Mouse (Mus musculus): Measurements from ENCODE around the gene Blm. TPM values are rescaled to one million over a fixed set of nuclear protein-coding genes. Genes with fewer than 3 reads are reported as not detected.

Blm gene
- polyA plus RNA-seq, 2 experiments: 19.8 to 24.8 TPM

DNA sequence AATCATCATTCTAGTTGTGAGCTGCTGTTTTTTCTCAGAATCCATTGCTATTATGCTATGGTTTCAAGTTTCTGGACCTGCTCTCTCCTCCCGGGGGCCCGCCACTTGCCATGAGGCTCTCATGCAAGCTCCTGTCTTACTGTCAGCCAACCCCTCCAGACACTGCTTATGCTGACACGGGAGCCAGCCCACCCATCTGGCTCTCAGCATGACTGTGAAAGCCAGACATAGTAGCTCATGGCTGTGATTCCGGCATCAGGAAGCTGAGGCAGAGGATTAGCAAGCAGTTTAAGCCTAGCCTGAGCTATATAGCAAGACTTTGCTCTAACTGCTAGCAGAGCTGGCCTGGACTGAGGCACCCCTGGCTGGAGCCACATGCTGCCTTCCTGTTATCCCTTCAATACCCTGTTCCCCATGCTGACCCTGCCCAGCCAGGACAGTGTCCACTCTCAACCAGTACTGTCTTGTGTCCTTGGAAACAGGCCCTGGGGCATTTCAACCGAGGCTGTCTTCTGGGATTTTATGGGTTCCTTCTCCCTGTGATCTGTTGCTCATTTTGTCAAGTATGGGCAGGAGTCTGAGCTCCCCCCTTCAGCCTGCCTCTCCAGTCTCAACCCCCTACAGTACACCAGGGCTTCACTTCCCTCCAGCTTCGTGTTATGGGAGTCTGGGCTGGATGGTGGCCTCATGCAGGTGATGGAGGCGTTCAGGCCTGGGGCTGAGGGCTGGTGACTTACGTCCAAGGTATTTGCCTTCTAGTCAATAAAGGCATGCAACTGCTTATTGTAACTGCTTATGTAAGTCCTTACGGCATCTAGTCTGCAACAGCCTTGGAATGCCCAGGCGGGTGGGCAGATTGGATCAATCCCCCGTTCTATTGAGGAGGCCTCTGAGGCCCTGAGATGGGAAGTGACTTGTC lies 92.7 kb downstream of the Blm start:
- Histone ChIP-seq H3K4me1 (replicated peaks; ENCODE audit: control insufficient read depth in 2 of 2, insufficient read depth in 2 of 2, low read length in 1 of 2) (peaks cover 33 to 36% of the 10 kb centered on the region in 2 experiments), H3K9me3 (ENCODE audit: control insufficient read depth, low read length) (no peaks in the 10 kb centered on the region), H3K4me3 (ENCODE audit: insufficient read depth in 1 of 2, low read depth in 2 of 2, low read length in 2 of 2) (no peak overlapping the region), H3K4me2 (ENCODE audit: low read depth) (no peak overlapping the region), H3K36me3 (replicated peaks; ENCODE audit: control insufficient read depth, insufficient read depth, low read depth) (no peaks in the 10 kb centered on the region), H3K27me3 (ENCODE audit: control insufficient read depth, insufficient read depth, low read length) (no peaks in the 10 kb centered on the region), H3K9ac (replicated peaks) (no peak overlapping the region), H3K27ac (no peak overlapping the region)
- ATAC-seq (ENCODE audit: insufficient read depth): no peak
- 70% methylated on average over 11 of the region's 11 CpGs for WGBS (ENCODE audit: insufficient replicate concordance)
- TF ChIP-seq CTCF (IDR thresholded peaks at IDR 0.05; ENCODE audit: low read depth) (no peak), EP300 (IDR thresholded peaks at IDR 0.05; ENCODE audit: low read depth) (no peak)
- DNase-seq (ENCODE audit: low read depth in 3 of 3, low spot score in 3 of 3): no peak

DNA sequence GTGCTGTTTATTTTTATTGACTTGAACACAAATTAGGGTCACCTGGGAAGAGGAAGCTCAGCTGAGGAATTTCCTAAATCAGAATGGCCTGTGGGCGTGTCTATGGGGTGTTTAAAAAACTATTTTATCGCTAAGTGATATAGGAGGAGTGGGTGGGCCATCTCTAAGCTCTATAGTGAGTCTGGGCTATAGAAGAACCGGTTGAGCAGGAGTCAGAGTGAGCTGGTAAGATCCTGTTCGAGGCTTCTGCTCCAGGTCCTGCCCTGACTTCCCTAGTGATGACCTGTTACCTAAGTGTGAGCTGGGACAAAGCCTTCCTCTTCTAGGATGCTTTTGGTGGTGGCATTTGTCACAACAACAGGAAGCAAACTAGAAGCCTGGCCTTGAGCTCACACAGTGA lies 94.2 kb downstream of the Blm start:
- Histone ChIP-seq H3K9ac (replicated peaks) (no peak overlapping the region), H3K27me3 (ENCODE audit: control insufficient read depth, insufficient read depth, low read length) (no peaks in the 10 kb centered on the region), H3K4me1 (replicated peaks; ENCODE audit: control insufficient read depth in 2 of 2, insufficient read depth in 2 of 2, low read length in 1 of 2) (peaks cover 18 to 20% of the 10 kb centered on the region in 2 experiments), H3K4me3 (ENCODE audit: insufficient read depth in 1 of 2, low read depth in 2 of 2, low read length in 2 of 2) (no peak overlapping the region), H3K4me2 (ENCODE audit: low read depth) (no peak overlapping the region), H3K9me3 (ENCODE audit: control insufficient read depth, low read length) (no peaks in the 10 kb centered on the region), H3K36me3 (replicated peaks; ENCODE audit: control insufficient read depth, insufficient read depth, low read depth) (no peaks in the 10 kb centered on the region), H3K27ac (no peak overlapping the region)
- TF ChIP-seq CTCF (IDR thresholded peaks at IDR 0.05; ENCODE audit: low read depth): no peak
- TF ChIP-seq EP300 (IDR thresholded peaks at IDR 0.05; ENCODE audit: low read depth): no peak
- DNase-seq (ENCODE audit: low read depth in 3 of 3, low spot score in 3 of 3): no peak
- ATAC-seq (ENCODE audit: insufficient read depth): no peak
- 43% methylated on average over 4 of the region's 4 CpGs for WGBS (ENCODE audit: insufficient replicate concordance)

GRCm38 (mm10) chr7:80439789-80440488 lies 95.0 kb downstream of the Blm start:
- no peaks in the 10 kb centered on the region for H3K36me3 ChIP-seq (replicated peaks; ENCODE audit: control insufficient read depth, insufficient read depth, low read depth)
- H3K4me1 ChIP-seq (replicated peaks; ENCODE audit: control insufficient read depth in 2 of 2, insufficient read depth in 2 of 2, low read length in 1 of 2): peaks cover 10 to 13% of the 10 kb centered on the region in 2 experiments
- no peak for ATAC-seq (ENCODE audit: insufficient read depth)
- no peak overlapping the region for H3K27ac ChIP-seq
- no peak for TF ChIP-seq CTCF (IDR thresholded peaks at IDR 0.05; ENCODE audit: low read depth)
- no peak for TF ChIP-seq EP300 (IDR thresholded peaks at IDR 0.05; ENCODE audit: low read depth)
- H3K4me3 ChIP-seq (ENCODE audit: insufficient read depth in 1 of 2, low read depth in 2 of 2, low read length in 2 of 2): no peak overlapping the region
- DNase-seq (ENCODE audit: low read depth in 3 of 3, low spot score in 3 of 3): no peak
- H3K9ac ChIP-seq (replicated peaks): no peak overlapping the region
- no peak overlapping the region for H3K4me2 ChIP-seq (ENCODE audit: low read depth)
- WGBS (ENCODE audit: insufficient replicate concordance): 66% methylated on average over 10 of the region's 10 CpGs
- H3K27me3 ChIP-seq (ENCODE audit: control insufficient read depth, insufficient read depth, low read length): no peaks in the 10 kb centered on the region
- no peaks in the 10 kb centered on the region for H3K9me3 ChIP-seq (ENCODE audit: control insufficient read depth, low read length)

- Histone ChIP-seq H3K27me3 (ENCODE audit: control insufficient read depth, insufficient read depth, low read length) (no peaks in the 10 kb centered on the region), H3K27ac (no peak overlapping the region), H3K4me3 (ENCODE audit: insufficient read depth in 1 of 2, low read depth in 2 of 2, low read length in 2 of 2) (no peak overlapping the region), H3K4me1 (replicated peaks; ENCODE audit: control insufficient read depth in 2 of 2, insufficient read depth in 2 of 2, low read length in 1 of 2) (peaks cover 3 to 6% of the 10 kb centered on the region in 2 experiments), H3K4me2 (ENCODE audit: low read depth) (no peak overlapping the region), H3K36me3 (replicated peaks; ENCODE audit: control insufficient read depth, insufficient read depth, low read depth) (no peaks in the 10 kb centered on the region), H3K9me3 (ENCODE audit: control insufficient read depth, low read length) (no peaks in the 10 kb centered on the region), H3K9ac (replicated peaks) (no peak overlapping the region)
- ATAC-seq (ENCODE audit: insufficient read depth) (no peak), DNase-seq (ENCODE audit: low read depth in 3 of 3, low spot score in 3 of 3) (no peak)
- no peak for TF ChIP-seq CTCF (IDR thresholded peaks at IDR 0.05; ENCODE audit: low read depth)
- TF ChIP-seq EP300 (IDR thresholded peaks at IDR 0.05; ENCODE audit: low read depth): no peak
- 38% methylated on average over 15 of the region's 15 CpGs for WGBS (ENCODE audit: insufficient replicate concordance)
Measured at GRCm38 (mm10) chr7:80439032-80439760, 95.7 kb downstream of the Blm start.
